Comparison of ENCODE assay signal across 9 mouse cellular contexts in the genomic region with DNA sequence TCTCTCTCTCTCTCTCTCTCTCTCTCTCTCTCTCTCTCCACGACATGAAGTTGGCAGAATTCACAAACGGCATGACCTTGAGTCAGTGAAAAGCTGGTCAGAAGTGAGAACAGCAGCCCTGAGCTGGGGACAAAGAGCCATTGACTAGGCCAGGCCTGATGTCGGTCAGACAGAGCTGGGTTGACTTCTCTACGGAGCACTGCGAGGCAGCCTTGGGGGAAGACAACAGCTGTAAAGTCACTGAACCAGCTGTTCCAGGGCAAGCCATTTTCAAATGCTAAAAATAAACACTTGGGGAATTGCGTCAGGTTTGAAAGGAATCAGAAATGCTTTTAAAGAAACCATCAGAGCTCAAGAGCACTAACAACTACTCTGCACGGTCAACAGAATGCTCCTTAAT. TPM values are rescaled to one million over a fixed set of nuclear protein-coding genes. Genes with fewer than 3 reads are reported as not detected.
A peak's percentile ranks its signal among the peaks of the same experiment; 100 is the strongest.
DNase-seq lines count a peak whose midpoint lies in the region; ATAC-seq and TF ChIP-seq lines count a peak whose summit lies in the region.
"Had no signal": no experiment of that assay in that cellular context is flagged by ENCODE, and none has a peak within 500 bp of the region (broad histone marks: within the 10 kb centered on the region; RNA-seq: fewer than 3 reads in every experiment).

No protein-coding gene starts in this region.

- H3K36me3 ChIP-seq in hindbrain, postnatal 0 days (ENCODE audit: insufficient read depth, low read length): no peaks in the 10 kb centered on the region
- H3K36me3 ChIP-seq in hindbrain, embryonic 14.5 days (replicated peaks; ENCODE audit: control insufficient read depth, insufficient read depth): 0 out of 2 replicates have a peak, but pooled peaks cover 4% of the 10 kb centered on the region
- H3K36me3 ChIP-seq in limb, embryonic 14.5 days (ENCODE audit: control insufficient read depth, insufficient read depth, low read length): no peaks in the 10 kb centered on the region
- H3K36me3 ChIP-seq in hindbrain, embryonic 16.5 days (ENCODE audit: control insufficient read depth, insufficient read depth, low read length): no peaks in the 10 kb centered on the region
- no peaks in the 10 kb centered on the region for H3K36me3 ChIP-seq in forebrain, embryonic 16.5 days (ENCODE audit: control insufficient read depth, insufficient read depth)

- TF ChIP-seq POLR2A in limb, embryonic 14.5 days (IDR thresholded peaks at IDR 0.05; ENCODE audit: borderline replicate concordance, extremely low read depth, insufficient read depth, insufficient read length): no peak

- DNase-seq in hindbrain, postnatal 0 days (ENCODE audit: low spot score): peak; percentile 46
- no peak for DNase-seq in hindbrain, embryonic 14.5 days (ENCODE audit: low spot score)
- peak; percentile 0 for DNase-seq in T-cell, adult 2 months (ENCODE audit: low spot score)
- peak; percentile 69 to 78 for DNase-seq in heart, adult 18-20 months
- peak; percentile 60 for DNase-seq in limb, embryonic 14.5 days (ENCODE audit: low spot score)
- no peak for DNase-seq in cerebellum, postnatal 36 days

- H3K4me2 ChIP-seq in hindbrain, postnatal 0 days (ENCODE audit: low read depth, low read length): no peak overlapping the region
- H3K4me2 ChIP-seq in hindbrain, embryonic 14.5 days (replicated peaks): no peak overlapping the region
- no peak overlapping the region for H3K4me2 ChIP-seq in limb, embryonic 14.5 days (replicated peaks; ENCODE audit: low read depth, low read length, severe bottlenecking)
- no peak overlapping the region for H3K4me2 ChIP-seq in hindbrain, embryonic 16.5 days (ENCODE audit: low read length)
- no peak overlapping the region for H3K4me2 ChIP-seq in forebrain, embryonic 16.5 days (ENCODE audit: low read length)

- WGBS in hindbrain, postnatal 0 days: 50% methylated on average over 7 of the region's 7 CpGs
- WGBS in hindbrain, embryonic 14.5 days: 72% methylated on average over 7 of the region's 7 CpGs
- 42% methylated on average over 7 of the region's 7 CpGs for WGBS in limb, embryonic 14.5 days
- WGBS in hindbrain, embryonic 16.5 days: 58% methylated on average over 7 of the region's 7 CpGs
- WGBS in forebrain, embryonic 16.5 days: 61% methylated on average over 7 of the region's 7 CpGs

- H3K27ac ChIP-seq in hindbrain, postnatal 0 days: no peak overlapping the region
- no peak overlapping the region for H3K27ac ChIP-seq in hindbrain, embryonic 14.5 days
- peak overlapping the region; percentile 26 for H3K27ac ChIP-seq in limb, embryonic 14.5 days (replicated peaks; ENCODE audit: low read depth, low read length)
- H3K27ac ChIP-seq in hindbrain, embryonic 16.5 days (ENCODE audit: low read depth, low read length): no peak overlapping the region
- no peak overlapping the region for H3K27ac ChIP-seq in forebrain, embryonic 16.5 days (ENCODE audit: low read length)

- no peak overlapping the region for H3K4me3 ChIP-seq in hindbrain, postnatal 0 days (ENCODE audit: low read length)
- no peak overlapping the region for H3K4me3 ChIP-seq in hindbrain, embryonic 14.5 days (replicated peaks; ENCODE audit: low read length)
- no peak overlapping the region for H3K4me3 ChIP-seq in limb, embryonic 14.5 days (replicated peaks; ENCODE audit: low read length)
- H3K4me3 ChIP-seq in hindbrain, embryonic 16.5 days (ENCODE audit: low read length): no peak overlapping the region
- H3K4me3 ChIP-seq in forebrain, embryonic 16.5 days (replicated peaks; ENCODE audit: low read length): no peak overlapping the region

- no peaks in the 10 kb centered on the region for H3K27me3 ChIP-seq in hindbrain, postnatal 0 days (ENCODE audit: insufficient read depth, low read length)
- no peaks in the 10 kb centered on the region for H3K27me3 ChIP-seq in hindbrain, embryonic 14.5 days (ENCODE audit: control insufficient read depth, insufficient read depth, low read length)
- H3K27me3 ChIP-seq in limb, embryonic 14.5 days (ENCODE audit: control insufficient read depth, insufficient read depth, low read length): no peaks in the 10 kb centered on the region
- H3K27me3 ChIP-seq in hindbrain, embryonic 16.5 days (replicated peaks; ENCODE audit: control insufficient read depth, insufficient read depth, low read length): no peaks in the 10 kb centered on the region
- H3K27me3 ChIP-seq in forebrain, embryonic 16.5 days (replicated peaks; ENCODE audit: control insufficient read depth, insufficient read depth, low read length): no peaks in the 10 kb centered on the region
- H3K27me3 ChIP-seq: CH12.LX had no signal

- no peak for TF ChIP-seq CTCF in hindbrain, postnatal 0 days (IDR thresholded peaks at IDR 0.05; ENCODE audit: low read depth)

- peak; percentile 46; the same call in 1 of the 2 replicates for ATAC-seq in hindbrain, postnatal 0 days
- no peak for ATAC-seq in hindbrain, embryonic 14.5 days (ENCODE audit: low FRiP score)
- peak; percentile 67 for ATAC-seq in limb, embryonic 14.5 days (ENCODE audit: low FRiP score, low read depth)
- no peak for ATAC-seq in hindbrain, embryonic 16.5 days
- no peak for ATAC-seq in forebrain, embryonic 16.5 days

- H3K4me1 ChIP-seq in hindbrain, postnatal 0 days (ENCODE audit: insufficient read depth, low read length): 0 out of 2 replicates have a peak, but pooled peaks cover 2% of the 10 kb centered on the region
- H3K4me1 ChIP-seq in hindbrain, embryonic 14.5 days (replicated peaks; ENCODE audit: control insufficient read depth, insufficient read depth, low read length): peaks cover 13% of the 10 kb centered on the region
- peaks cover 13% of the 10 kb centered on the region; the same call in 1 of the 2 replicates for H3K4me1 ChIP-seq in limb, embryonic 14.5 days (ENCODE audit: control insufficient read depth, insufficient read depth, low read length)
- peaks cover 2% of the 10 kb centered on the region for H3K4me1 ChIP-seq in hindbrain, embryonic 16.5 days (ENCODE audit: control insufficient read depth, insufficient read depth, low read depth, low read length)
- H3K4me1 ChIP-seq in forebrain, embryonic 16.5 days (replicated peaks; ENCODE audit: control insufficient read depth, insufficient read depth, low read length): peaks cover 25% of the 10 kb centered on the region

- no peak overlapping the region for H3K9ac ChIP-seq in hindbrain, postnatal 0 days (replicated peaks; ENCODE audit: low read length)
- no peak overlapping the region for H3K9ac ChIP-seq in hindbrain, embryonic 14.5 days
- H3K9ac ChIP-seq in limb, embryonic 14.5 days (ENCODE audit: low read depth, low read length, severe bottlenecking): no peak overlapping the region
- no peak overlapping the region for H3K9ac ChIP-seq in hindbrain, embryonic 16.5 days (ENCODE audit: low read depth, low read length)
- H3K9ac ChIP-seq in forebrain, embryonic 16.5 days (replicated peaks; ENCODE audit: low read depth, low read length): no peak overlapping the region

- no peaks in the 10 kb centered on the region for H3K9me3 ChIP-seq in hindbrain, postnatal 0 days (ENCODE audit: low read length)
- no peaks in the 10 kb centered on the region for H3K9me3 ChIP-seq in hindbrain, embryonic 14.5 days (ENCODE audit: control insufficient read depth, low read length)
- no peaks in the 10 kb centered on the region for H3K9me3 ChIP-seq in limb, embryonic 14.5 days (ENCODE audit: control insufficient read depth, low read length)
- no peaks in the 10 kb centered on the region for H3K9me3 ChIP-seq in hindbrain, embryonic 16.5 days (ENCODE audit: control insufficient read depth, low read length)
- H3K9me3 ChIP-seq in forebrain, embryonic 16.5 days (ENCODE audit: control insufficient read depth, low read length): no peaks in the 10 kb centered on the region

RNA-seq across cellular contexts. Expression of a gene that starts 13.2 kb away (rescaled TPM):
- 112 and 125 TPM in 2 replicates for total RNA-seq in hindbrain, postnatal 0 days (2014; rRNA removed)
- 21.7 and 22.9 TPM in 2 replicates for polyA plus RNA-seq in hindbrain, postnatal 0 days (2015; fragmentation: Nextera tagmentation; extraction: Ambion mirVana)
- polyA plus RNA-seq in hindbrain, embryonic 14.5 days (2014; fragmentation: Nextera tagmentation; extraction: Ambion mirVana): 18.9 and 20.2 TPM in 2 replicates
- 10 to 100 TPM; 79.5 to 88.4 TPM for total RNA-seq in heart, adult 18-20 months (2021)
- 29.1 and 30.1 TPM in 2 replicates for polyA plus RNA-seq in limb, embryonic 14.5 days (2012; rRNA removed)
- 10.7 and 12.3 TPM in 2 replicates for polyA plus RNA-seq in limb, embryonic 14.5 days (2014; fragmentation: Nextera tagmentation; extraction: Ambion mirVana)
- 23.1 and 23.5 TPM in 2 replicates for polyA plus RNA-seq in hindbrain, embryonic 16.5 days (2015; fragmentation: Nextera tagmentation; extraction: Ambion mirVana)
- 25.1 and 27.0 TPM in 2 replicates for polyA plus RNA-seq in forebrain, embryonic 16.5 days (2015; fragmentation: Nextera tagmentation; extraction: Ambion mirVana)

RNA-seq across cellular contexts. Expression of a gene that starts 58.4 kb away (rescaled TPM):
- total RNA-seq in hindbrain, postnatal 0 days (2014; rRNA removed): 72.6 and 90.2 TPM in 2 replicates
- polyA plus RNA-seq in hindbrain, postnatal 0 days (2015; fragmentation: Nextera tagmentation; extraction: Ambion mirVana): 41.3 and 42.3 TPM in 2 replicates
- 51.5 and 59.4 TPM in 2 replicates for polyA plus RNA-seq in hindbrain, embryonic 14.5 days (2014; fragmentation: Nextera tagmentation; extraction: Ambion mirVana)
- total RNA-seq in heart, adult 18-20 months (2021): 10 to 100 TPM; 19.1 to 21.9 TPM
- 45.3 and 48.6 TPM in 2 replicates for polyA plus RNA-seq in limb, embryonic 14.5 days (2012; rRNA removed)
- 43.6 and 46.6 TPM in 2 replicates for polyA plus RNA-seq in limb, embryonic 14.5 days (2014; fragmentation: Nextera tagmentation; extraction: Ambion mirVana)
- 56.4 and 58.3 TPM in 2 replicates for polyA plus RNA-seq in hindbrain, embryonic 16.5 days (2015; fragmentation: Nextera tagmentation; extraction: Ambion mirVana)
- polyA plus RNA-seq in forebrain, embryonic 16.5 days (2015; fragmentation: Nextera tagmentation; extraction: Ambion mirVana): 63.4 and 65.6 TPM in 2 replicates

Comparison
In these comparisons a context has a peak if more than half of its experiments do, and no peak if none do; other contexts are left out.
1. ATAC-seq: peak in hindbrain, postnatal 0 days (single experiment) and limb, embryonic 14.5 days (single experiment); none in hindbrain, embryonic 14.5 days (single experiment), hindbrain, embryonic 16.5 days (single experiment) and forebrain, embryonic 16.5 days (single experiment).
2. DNase-seq: peak in hindbrain, postnatal 0 days (single experiment), T-cell, adult 2 months (single experiment), heart, adult 18-20 months (2 of 2) and limb, embryonic 14.5 days (single experiment); none in hindbrain, embryonic 14.5 days (single experiment) and cerebellum, postnatal 36 days (0 of 2).